Mouse (Mus musculus) frontal cortex, adult (tissue): ENCODE results near the gene Ankrd55.

Source experiments
- ATAC-seq: cut with Nextera tagmentation; 2 replicates; pipeline ENCODE4 v1.9.2; 2017; ENCODE audit warnings: mild to moderate bottlenecking, moderate library complexity, mixed read lengths; ENCODE audit not compliant: low TSS enrichment

Ankrd55 gene

DNA sequence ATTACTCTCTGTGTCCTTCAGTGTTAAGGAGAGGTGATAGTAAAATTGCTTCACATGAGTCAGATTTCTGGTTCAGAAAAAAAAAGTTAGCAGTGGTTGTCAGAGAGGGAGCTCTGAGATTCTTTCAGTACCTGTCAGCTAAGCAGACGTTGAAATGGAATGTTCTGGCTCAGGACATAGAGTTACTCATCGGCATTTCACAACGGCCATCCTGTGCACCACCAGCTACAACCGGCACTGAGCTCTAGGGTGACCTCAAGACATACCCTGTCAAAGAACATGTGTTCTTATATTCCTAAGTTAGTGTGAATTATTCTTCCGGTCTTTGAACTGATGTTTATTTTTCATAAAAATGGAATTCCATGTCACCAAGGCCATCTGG lies 55.4 kb downstream of the Ankrd55 start:
- no peak for ATAC-seq

DNA sequence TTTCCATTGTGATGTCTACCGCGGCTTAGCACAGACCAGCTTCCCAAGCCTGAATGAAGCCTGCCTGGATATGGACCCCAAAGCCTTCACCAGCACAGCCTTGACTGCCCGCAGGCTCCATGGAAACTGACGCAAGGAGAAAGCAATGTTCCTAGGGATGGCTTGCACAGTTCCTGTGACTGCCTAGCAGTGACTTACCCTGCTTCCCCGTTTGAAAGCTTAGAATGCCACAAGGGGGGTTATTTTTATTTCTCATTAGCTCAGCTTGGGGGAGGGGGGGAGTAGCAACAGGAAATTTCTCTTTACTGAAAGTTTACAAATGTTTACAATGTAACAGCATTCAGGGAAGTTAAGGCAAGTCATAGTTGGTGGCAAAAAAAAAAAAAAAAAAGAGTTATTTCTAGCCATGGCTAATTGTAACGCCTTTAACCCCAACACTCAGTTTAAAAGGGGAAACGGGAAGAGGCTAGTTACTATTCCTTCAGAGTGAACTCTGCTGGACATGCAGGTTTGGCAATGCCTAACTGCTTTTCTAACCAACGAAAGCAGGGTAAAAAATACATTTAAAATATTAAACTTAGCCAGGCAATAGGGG lies 56.1 kb downstream of the Ankrd55 start:
- no peak for ATAC-seq

- no peak for ATAC-seq
These were observed 57.3 kb downstream of the Ankrd55 start for GRCm38 (mm10) chr13:112345542-112345941.

DNA sequence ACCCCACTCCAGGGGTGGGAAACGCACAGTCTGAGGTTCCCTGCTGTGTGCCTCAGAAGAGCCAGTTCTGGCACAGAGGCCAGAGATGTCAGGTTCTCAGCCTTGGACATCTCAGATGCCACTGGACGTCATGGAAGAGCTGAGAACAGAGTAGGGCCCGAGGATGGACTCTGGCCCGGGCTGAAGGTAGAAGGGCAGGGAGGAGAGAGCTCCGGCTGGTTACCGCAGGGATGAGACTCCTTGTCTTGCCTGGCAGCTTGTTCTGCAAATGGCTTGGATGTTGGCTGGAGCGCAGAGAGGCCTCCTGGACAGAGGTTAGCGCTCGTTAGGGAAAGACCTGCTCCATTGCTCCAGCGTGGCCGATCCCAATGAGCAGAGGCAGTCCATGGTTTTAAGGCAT lies 57.8 kb downstream of the Ankrd55 start:
- no peak for ATAC-seq

DNA sequence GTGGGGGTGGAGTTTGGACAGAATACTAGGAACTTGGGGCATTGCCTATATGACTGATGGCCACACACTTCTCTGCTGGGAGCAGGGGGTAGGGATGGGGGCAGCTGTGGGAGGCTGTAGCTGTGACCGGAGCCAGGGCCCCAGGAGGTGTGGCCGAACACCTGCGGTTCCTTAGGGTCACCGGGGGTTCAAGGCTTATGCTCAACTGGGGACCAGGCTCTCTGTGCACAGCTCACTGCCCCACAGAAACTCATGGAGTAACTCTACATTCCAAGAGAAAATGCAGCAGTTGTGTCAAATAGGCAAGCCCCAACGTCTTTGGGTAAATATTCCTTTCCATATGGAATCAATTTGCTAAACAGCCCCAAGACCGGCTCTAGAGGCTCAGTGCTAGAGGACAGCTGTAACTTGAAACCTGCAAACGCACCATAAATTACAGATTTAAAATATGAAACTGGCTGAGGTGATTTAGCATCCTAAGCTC lies 58.5 kb downstream of the Ankrd55 start:
- ATAC-seq, result no peak

GRCm38 (mm10) chr13:112348250-112348649 lies 60.0 kb downstream of the Ankrd55 start:
- ATAC-seq, result no peak

GRCm38 (mm10) chr13:112348896-112349484 lies 60.7 kb downstream of the Ankrd55 start:
- ATAC-seq, result no peak

- no peak for ATAC-seq
These were observed 61.2 kb downstream of the Ankrd55 start for GRCm38 (mm10) chr13:112349500-112349899.

DNA sequence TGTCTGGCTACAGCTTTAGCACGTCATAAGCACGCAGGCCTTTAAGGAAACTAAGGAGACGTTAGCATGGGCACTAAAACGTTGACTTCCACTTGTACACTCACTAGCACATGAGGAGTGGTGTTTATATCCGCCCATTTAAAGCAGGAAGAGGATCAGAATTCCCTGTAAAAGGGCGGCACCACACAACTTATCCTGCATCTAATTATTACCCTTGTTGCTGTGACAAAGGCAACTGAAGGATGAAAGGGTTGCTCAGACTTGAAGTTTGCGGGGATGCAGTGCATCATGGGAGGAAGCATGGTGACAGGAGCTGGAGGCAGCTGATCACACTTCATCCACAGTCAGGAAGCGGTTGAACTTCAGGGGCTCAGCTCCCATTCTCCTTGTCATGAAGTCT lies 63.7 kb downstream of the Ankrd55 start:
- no peak for ATAC-seq

DNA sequence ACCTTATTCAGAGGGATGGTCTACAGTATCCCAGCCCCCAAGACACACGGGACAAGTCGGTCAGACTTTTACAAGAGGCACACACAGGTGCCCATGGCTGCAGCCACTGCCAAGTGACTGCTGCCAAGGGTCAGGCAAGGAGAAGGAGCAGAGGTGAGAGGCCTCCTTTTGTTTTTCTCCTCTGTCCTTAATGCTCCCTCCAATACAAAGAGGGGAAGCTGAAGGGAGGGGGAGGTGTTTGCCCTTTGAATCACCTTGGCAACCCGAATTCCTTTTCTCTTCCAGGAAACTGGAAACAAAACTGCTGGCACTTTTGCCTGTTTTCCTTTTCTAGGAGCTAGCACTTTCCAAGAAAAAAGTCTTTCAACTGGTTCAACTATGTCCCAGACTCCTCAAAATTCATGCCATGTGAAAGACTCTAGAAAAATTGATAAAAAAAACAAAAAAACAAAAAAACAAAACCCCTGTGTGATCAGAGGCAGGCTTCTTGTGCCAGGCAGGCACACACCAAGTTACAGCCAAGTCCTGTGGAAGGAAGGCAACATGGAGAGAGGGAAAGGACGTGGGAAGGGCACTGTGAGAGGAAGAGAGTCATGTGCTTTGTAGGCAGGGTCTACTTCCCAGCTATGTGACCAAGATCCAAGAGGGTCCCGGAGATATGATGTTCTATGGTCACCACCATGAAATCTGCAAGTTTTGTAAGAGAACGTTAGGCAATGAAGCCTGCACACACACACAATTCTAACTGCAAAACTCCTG lies 66.0 kb downstream of the Ankrd55 start:
- no peak for ATAC-seq

- ATAC-seq, result no peak
These were observed 66.7 kb downstream of the Ankrd55 start for GRCm38 (mm10) chr13:112354958-112355357.

DNA sequence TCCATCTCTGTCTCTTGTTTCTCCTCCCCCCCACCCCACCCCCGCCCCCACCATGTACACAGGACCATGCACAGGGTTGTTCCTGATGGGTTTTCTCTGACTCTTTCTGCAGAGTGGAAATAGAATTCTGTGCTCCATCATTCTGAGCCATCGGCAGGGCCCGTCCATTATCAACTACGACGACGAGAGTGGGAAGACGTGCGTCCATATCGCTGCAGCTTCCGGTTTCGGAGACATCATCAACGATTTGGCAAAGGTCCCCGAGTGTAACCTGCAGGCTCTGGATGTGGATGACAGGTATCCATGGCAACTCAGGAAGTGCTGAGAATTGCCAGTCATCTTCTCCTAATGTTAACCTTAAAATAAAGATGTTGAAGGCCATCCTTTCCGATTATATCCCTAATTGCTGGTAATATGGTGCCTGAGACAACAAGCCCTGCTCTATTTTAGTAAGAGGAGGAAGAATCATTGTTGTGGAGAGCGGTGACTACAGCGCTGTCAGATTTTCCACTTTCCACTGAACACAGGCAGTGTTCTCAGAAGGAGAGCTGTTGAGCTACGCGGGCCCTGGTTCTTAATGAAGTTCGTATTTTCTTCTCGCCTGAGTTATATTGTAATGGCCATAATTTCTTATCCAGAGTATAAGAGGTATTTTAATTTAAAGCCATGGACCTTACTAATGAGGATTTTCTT lies 67.7 kb downstream of the Ankrd55 start:
- ATAC-seq, result no peak

DNA sequence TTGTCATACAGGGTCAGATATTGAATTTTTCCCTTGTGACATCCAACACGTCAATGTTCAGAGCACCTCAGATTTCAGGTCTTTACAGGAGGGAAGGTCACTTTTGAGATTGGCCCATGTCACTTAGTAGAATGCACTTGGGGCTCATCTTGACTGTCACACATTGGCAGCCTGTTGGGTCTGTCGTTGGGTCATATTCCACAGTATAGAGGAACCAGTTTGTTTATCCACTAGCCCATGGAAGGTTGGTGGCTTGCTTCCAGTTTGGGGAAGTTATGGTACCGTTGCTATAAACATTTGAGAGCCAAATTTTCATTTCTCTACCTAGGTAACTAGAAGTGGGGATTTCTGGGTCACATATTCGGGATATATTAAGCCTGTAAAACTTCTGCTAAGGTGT lies 73.3 kb downstream of the Ankrd55 start:
- ATAC-seq, result no peak

DNA sequence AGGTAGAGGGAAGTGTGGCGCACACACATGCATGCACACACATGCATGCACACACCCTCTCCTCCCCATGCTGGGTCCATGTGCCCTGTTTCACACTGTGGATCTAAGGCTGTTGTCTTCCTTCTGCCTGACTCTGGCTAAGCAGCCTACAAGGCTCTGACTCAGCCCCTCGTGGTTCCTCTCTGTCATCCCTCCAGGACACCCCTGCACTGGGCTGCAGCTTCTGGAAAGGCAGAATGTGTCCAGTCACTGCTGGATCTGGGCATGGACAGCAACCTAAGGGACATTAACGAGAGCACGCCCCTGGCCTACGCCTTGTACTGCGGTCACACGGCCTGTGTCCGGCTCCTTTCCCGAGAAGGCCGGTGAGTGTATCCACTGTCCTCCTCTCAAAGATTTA lies 75.0 kb downstream of the Ankrd55 start:
- 0 out of 2 replicates have a peak, but pooled peaks have one; percentile 27 for ATAC-seq

GRCm38 (mm10) chr13:112363746-112364145 lies 75.5 kb downstream of the Ankrd55 start:
- no peak for ATAC-seq

- no peak for ATAC-seq
These were observed 76.4 kb downstream of the Ankrd55 start for GRCm38 (mm10) chr13:112364698-112365097.

DNA sequence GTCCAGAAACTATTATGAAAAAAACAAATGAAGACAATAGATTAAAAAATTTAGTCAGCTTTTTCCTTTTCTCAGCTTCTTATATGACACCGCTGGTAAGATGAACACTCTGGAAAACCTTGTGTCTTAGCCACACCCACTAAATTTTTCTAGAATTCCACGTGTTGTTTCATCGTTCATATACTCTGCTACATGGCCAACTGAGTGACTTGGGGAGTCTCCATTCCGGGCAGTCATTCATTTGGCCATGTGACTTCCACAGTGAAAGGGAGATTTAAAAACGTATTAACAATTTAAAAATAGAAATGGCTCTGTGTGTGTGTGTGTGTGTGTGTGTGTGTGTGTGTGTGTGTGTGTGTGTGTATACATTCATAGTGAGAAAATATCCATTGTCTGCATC lies 77.1 kb downstream of the Ankrd55 start:
- ATAC-seq, result no peak

GRCm38 (mm10) chr13:112365762-112366161 lies 77.5 kb downstream of the Ankrd55 start:
- no peak for ATAC-seq

GRCm38 (mm10) chr13:112366321-112367029 lies 78.2 kb downstream of the Ankrd55 start:
- ATAC-seq, result no peak

DNA sequence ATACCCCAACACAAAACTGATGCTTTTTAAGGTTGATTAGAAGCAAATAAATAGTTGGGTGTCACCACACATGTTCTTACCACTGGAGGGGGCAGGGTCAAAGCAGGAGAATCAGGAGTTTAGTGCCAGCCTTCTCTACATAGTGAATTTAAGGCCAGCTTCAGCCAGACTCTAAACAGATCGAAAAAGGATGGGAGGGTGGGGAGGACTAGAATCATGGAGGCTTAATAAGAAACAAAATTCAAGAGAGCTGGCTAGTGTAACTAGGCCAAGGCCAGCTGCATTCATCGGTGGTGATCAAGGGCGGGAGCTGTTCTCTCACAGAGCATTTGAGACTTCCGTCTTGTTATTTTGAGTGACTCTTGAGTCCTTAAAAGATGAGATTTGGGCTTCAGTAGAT lies 83.5 kb downstream of the Ankrd55 start:
- no peak for ATAC-seq

GRCm38 (mm10) chr13:112375766-112376165 lies 87.5 kb downstream of the Ankrd55 start:
- no peak for ATAC-seq

GRCm38 (mm10) chr13:112378782-112379305 lies 90.6 kb downstream of the Ankrd55 start:
- no peak for ATAC-seq
